Mouse (Mus musculus) left cerebral cortex, adult 11 months (tissue): Measurements from ENCODE around the gene Itgb2l.
A peak's percentile ranks its signal among the peaks of the same experiment; 100 is the strongest.
"Not testable (repeated sequence)": the region's sequence is repeated elsewhere in the genome, so short reads cannot be mapped to it uniquely, and the experiment has no call there.

Experiments
- DNase-seq: peaks from one replicate; pipeline ENCODE4 v3.0.0; 2022; ENCODE audit warnings: low spot score

Gene Itgb2l

GRCm38 (mm10) chr16:96443468-96443867 is at the start of gene Itgb2l:
Gene Itgb2l (minus strand): TSS chr16:96443619.
- no peak for DNase-seq

- no peak for DNase-seq
These were observed 48.1 kb upstream of the Itgb2l start for GRCm38 (mm10) chr16:96491530-96491929.

- DNase-seq: no peak
These were observed 44.6 kb upstream of the Itgb2l start for GRCm38 (mm10) chr16:96488038-96488437.

- DNase-seq: no peak
These were observed 43.7 kb upstream of the Itgb2l start for GRCm38 (mm10) chr16:96487007-96487684.

GRCm38 (mm10) chr16:96481791-96482190 is 38.4 kb upstream of the Itgb2l start:
- DNase-seq: no peak

- no peak for DNase-seq
These were observed 30.8 kb upstream of the Itgb2l start for GRCm38 (mm10) chr16:96474185-96474584.

- no peak for DNase-seq
These were observed 29.4 kb upstream of the Itgb2l start for GRCm38 (mm10) chr16:96472816-96473215.

GRCm38 (mm10) chr16:96472361-96472760 is 28.9 kb upstream of the Itgb2l start:
- no peak for DNase-seq

GRCm38 (mm10) chr16:96469640-96470039 is 26.2 kb upstream of the Itgb2l start:
- no peak for DNase-seq

- peak; percentile 59 for DNase-seq
These were observed 25.3 kb upstream of the Itgb2l start for GRCm38 (mm10) chr16:96468698-96469097.

- no peak for DNase-seq
These were observed 24.6 kb upstream of the Itgb2l start for GRCm38 (mm10) chr16:96468011-96468410.

- DNase-seq: peak; percentile 87
These were observed 24.0 kb upstream of the Itgb2l start, which contains the start of gene Pcp4 for GRCm38 (mm10) chr16:96467445-96467844. Gene Pcp4 (plus strand): TSS chr16:96467606.

GRCm38 (mm10) chr16:96460788-96461187 is 17.4 kb upstream of the Itgb2l start:
- DNase-seq: no peak

- DNase-seq: no peak
These were observed 15.9 kb upstream of the Itgb2l start for GRCm38 (mm10) chr16:96459356-96459755.

- no peak for DNase-seq
These were observed 14.2 kb upstream of the Itgb2l start for GRCm38 (mm10) chr16:96457612-96458011.

GRCm38 (mm10) chr16:96454086-96454485 is 10.7 kb upstream of the Itgb2l start:
- DNase-seq: no peak

GRCm38 (mm10) chr16:96450871-96451270 is 7.5 kb upstream of the Itgb2l start:
- DNase-seq: not testable (repeated sequence)

GRCm38 (mm10) chr16:96441826-96442225 is 1.6 kb downstream of the Itgb2l start:
- no peak for DNase-seq

GRCm38 (mm10) chr16:96440871-96441270 is 2.5 kb downstream of the Itgb2l start:
- no peak for DNase-seq

- no peak for DNase-seq
These were observed 3.7 kb downstream of the Itgb2l start for GRCm38 (mm10) chr16:96439682-96440081.

GRCm38 (mm10) chr16:96438946-96439345 is 4.5 kb downstream of the Itgb2l start:
- DNase-seq: no peak

- DNase-seq: no peak
These were observed 9.2 kb downstream of the Itgb2l start for GRCm38 (mm10) chr16:96434024-96434785.

- DNase-seq: no peak
These were observed 10.2 kb downstream of the Itgb2l start for GRCm38 (mm10) chr16:96433266-96433665.
